Mouse (Mus musculus): ENCODE measurements at regions not wholly inside any gene's neighbourhood (a gene's known extent, or its start where the extent isn't known, plus 50 kb on each side); places are given as distances from the start of the nearest gene placed in this dataset.

DNA sequence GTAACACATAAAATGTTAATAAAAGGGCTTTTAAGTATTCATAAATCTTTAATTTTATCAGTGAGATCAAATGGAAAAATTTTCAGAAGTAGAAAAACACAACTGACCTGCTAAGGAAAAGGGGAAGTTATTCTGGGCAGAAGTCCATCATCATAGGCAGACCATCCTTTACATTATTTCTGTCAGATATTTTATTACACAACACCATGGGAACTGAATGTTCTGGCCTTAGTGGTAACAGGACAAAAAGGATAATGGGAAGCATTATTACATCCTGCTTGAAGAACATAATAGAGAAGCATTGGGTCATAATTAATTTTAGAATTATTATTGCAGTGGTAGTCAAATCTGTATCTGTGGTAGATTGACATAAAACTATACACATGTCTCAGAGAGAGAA is 603.5 kb upstream of the Gje1 start:
- TF ChIP-seq CTCF (IDR thresholded peaks at IDR 0.05; ENCODE audit: borderline replicate concordance, insufficient read depth, low read depth, low read length) (no peak), POLR2A (IDR thresholded peaks at IDR 0.05; ENCODE audit: borderline replicate concordance, insufficient read depth, low read length) (no peak)
- no peak overlapping the region for H3K4me3 ChIP-seq (replicated peaks; ENCODE audit: insufficient read depth, low read depth, low read length)
- H3K27me3 ChIP-seq (ENCODE audit: control insufficient read depth, insufficient read depth, low read length): no peaks in the 10 kb centered on the region
- H3K4me1 ChIP-seq (ENCODE audit: control insufficient read depth, insufficient read depth, low read length): no peaks in the 10 kb centered on the region
- DNase-seq: no peak
- H3K27ac ChIP-seq (ENCODE audit: insufficient read depth, low read length): no peak overlapping the region

GRCm38 (mm10) chr10:15317017-15317607 is 599.1 kb upstream of the Gje1 start:
- TF ChIP-seq CTCF (IDR thresholded peaks at IDR 0.05; ENCODE audit: borderline replicate concordance, insufficient read depth, low read depth, low read length) (no peak), POLR2A (IDR thresholded peaks at IDR 0.05; ENCODE audit: borderline replicate concordance, insufficient read depth, low read length) (no peak)
- DNase-seq: no peak
- Histone ChIP-seq H3K4me1 (ENCODE audit: control insufficient read depth, insufficient read depth, low read length) (no peaks in the 10 kb centered on the region), H3K27me3 (ENCODE audit: control insufficient read depth, insufficient read depth, low read length) (no peaks in the 10 kb centered on the region), H3K27ac (ENCODE audit: insufficient read depth, low read length) (no peak overlapping the region), H3K4me3 (replicated peaks; ENCODE audit: insufficient read depth, low read depth, low read length) (no peak overlapping the region)
- 13% methylated on average over 2 of the region's 2 CpGs for WGBS

GRCm38 (mm10) chr10:15310650-15311049 is 592.6 kb upstream of the Gje1 start:
- 73% methylated on average over 2 of the region's 2 CpGs for WGBS
- Histone ChIP-seq H3K4me3 (replicated peaks; ENCODE audit: insufficient read depth, low read depth, low read length) (no peak overlapping the region), H3K27me3 (ENCODE audit: control insufficient read depth, insufficient read depth, low read length) (no peaks in the 10 kb centered on the region), H3K27ac (ENCODE audit: insufficient read depth, low read length) (no peak overlapping the region), H3K4me1 (ENCODE audit: control insufficient read depth, insufficient read depth, low read length) (no peaks in the 10 kb centered on the region)
- TF ChIP-seq CTCF (IDR thresholded peaks at IDR 0.05; ENCODE audit: borderline replicate concordance, insufficient read depth, low read depth, low read length) (no peak), POLR2A (IDR thresholded peaks at IDR 0.05; ENCODE audit: borderline replicate concordance, insufficient read depth, low read length) (no peak)
- no peak for DNase-seq

- WGBS: 93% methylated on average over 3 of the region's 3 CpGs
- Histone ChIP-seq H3K27me3 (ENCODE audit: control insufficient read depth, insufficient read depth, low read length) (no peaks in the 10 kb centered on the region), H3K27ac (ENCODE audit: insufficient read depth, low read length) (no peak overlapping the region), H3K4me3 (replicated peaks; ENCODE audit: insufficient read depth, low read depth, low read length) (no peak overlapping the region), H3K4me1 (ENCODE audit: control insufficient read depth, insufficient read depth, low read length) (no peaks in the 10 kb centered on the region)
- DNase-seq: no peak
- TF ChIP-seq CTCF (IDR thresholded peaks at IDR 0.05; ENCODE audit: borderline replicate concordance, insufficient read depth, low read depth, low read length) (no peak), POLR2A (IDR thresholded peaks at IDR 0.05; ENCODE audit: borderline replicate concordance, insufficient read depth, low read length) (no peak)
These were observed 587.9 kb upstream of the Gje1 start for GRCm38 (mm10) chr10:15305811-15306473.

DNA sequence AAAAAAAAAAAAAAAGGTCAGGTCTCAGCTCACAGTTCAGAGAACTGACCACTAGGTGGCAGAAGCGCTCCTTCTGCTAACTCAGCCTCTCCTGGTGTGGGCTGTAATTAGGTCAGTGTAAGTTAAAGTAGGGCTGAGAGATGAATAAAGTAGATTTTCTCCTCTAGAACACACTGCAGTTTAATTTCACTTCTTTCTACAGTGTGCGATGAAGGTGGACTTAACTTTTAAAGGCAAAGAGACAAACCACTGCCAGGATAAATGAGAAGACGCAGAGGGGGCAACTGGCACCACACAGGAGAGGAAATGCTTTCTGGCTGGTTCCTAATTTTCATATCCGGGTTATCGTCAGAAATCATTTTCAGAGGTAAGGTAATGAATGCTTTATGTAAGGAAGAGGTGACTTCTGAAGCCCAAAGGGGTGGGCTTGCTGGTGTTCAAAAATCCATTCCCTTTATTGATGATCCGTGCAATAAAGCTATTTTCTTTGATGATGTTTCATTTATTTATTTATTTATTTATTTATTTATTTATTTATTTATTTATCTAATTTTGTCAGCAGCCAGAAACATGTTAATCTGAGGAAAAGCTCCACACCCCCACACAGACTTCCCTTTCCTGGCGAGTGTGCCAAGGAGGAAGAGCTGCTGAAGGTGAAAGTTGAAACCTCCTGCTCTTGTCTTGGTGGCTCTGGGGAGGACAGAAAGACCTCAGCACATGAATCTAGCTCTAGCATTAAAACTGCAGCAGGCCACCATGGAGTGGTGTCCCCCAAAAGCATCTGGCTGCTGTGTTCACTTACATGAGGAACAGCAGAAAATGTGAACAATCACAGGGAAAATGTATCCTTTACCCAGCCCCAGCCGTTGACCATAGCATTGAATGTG is 582.4 kb upstream of the Gje1 start:
- Histone ChIP-seq H3K4me1 (ENCODE audit: control insufficient read depth, insufficient read depth, low read length) (0 out of 2 replicates have a peak, but pooled peaks cover 2% of the 10 kb centered on the region), H3K4me3 (replicated peaks; ENCODE audit: insufficient read depth, low read depth, low read length) (peak overlapping the region; percentile 58), H3K27me3 (ENCODE audit: control insufficient read depth, insufficient read depth, low read length) (no peaks in the 10 kb centered on the region), H3K27ac (ENCODE audit: insufficient read depth, low read length) (peak overlapping the region; percentile 85)
- peak; percentile 84 to 85 for DNase-seq
- WGBS: 18% methylated on average over 8 of the region's 8 CpGs
- no peak for TF ChIP-seq POLR2A (IDR thresholded peaks at IDR 0.05; ENCODE audit: borderline replicate concordance, insufficient read depth, low read length)
- peak; percentile 83 for TF ChIP-seq CTCF (IDR thresholded peaks at IDR 0.05; ENCODE audit: borderline replicate concordance, insufficient read depth, low read depth, low read length)

DNA sequence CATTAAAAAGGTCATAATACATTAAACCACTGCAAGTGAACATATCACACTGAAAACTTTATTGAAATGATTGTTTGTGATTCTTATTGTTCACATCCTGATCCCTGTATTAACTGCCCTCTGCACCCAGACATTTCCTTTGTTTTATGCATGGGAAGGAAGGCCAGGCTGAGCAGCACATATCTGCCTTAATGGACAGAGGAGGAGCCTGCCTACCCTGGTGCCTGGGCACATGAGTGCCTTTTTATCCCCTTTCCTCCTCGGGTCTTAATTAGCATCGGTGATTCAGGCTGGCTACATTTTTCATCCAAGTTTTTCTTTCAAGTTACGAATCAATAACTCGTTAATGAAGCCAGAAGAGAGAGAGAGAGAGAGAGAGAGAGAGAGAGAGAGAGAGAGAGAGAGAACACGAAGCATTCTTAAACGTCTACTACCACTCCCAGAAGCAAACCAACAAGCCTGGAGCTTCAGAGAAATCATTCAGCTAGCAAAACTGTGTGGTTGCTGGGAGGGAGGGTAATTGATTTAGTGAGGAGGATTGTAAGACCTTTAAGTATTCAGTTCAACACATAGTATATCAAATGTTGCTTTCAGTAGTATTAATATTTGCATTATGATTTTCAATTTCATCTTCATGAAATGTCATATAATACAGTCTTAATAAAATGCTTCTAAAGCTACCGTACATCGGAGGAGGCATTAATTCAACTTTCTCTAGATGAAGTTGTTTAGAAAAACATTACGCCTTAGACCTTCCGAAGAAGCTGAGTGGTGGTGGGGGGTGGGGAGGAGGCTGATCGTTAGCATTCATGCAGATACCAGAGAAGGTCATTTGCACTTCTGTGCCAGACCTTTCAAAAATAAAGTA is 581.6 kb upstream of the Gje1 start:
- DNase-seq: peak; percentile 10 to 21
- Histone ChIP-seq H3K27ac (ENCODE audit: insufficient read depth, low read length) (no peak overlapping the region), H3K4me1 (ENCODE audit: control insufficient read depth, insufficient read depth, low read length) (0 out of 2 replicates have a peak, but pooled peaks cover 2% of the 10 kb centered on the region), H3K4me3 (replicated peaks; ENCODE audit: insufficient read depth, low read depth, low read length) (peak overlapping the region; percentile 58), H3K27me3 (ENCODE audit: control insufficient read depth, insufficient read depth, low read length) (no peaks in the 10 kb centered on the region)
- 20% methylated on average over 11 of the region's 11 CpGs for WGBS
- TF ChIP-seq CTCF (IDR thresholded peaks at IDR 0.05; ENCODE audit: borderline replicate concordance, insufficient read depth, low read depth, low read length) (no peak), POLR2A (IDR thresholded peaks at IDR 0.05; ENCODE audit: borderline replicate concordance, insufficient read depth, low read length) (no peak)

- Histone ChIP-seq H3K27me3 (ENCODE audit: control insufficient read depth, insufficient read depth, low read length) (no peaks in the 10 kb centered on the region), H3K4me1 (ENCODE audit: control insufficient read depth, insufficient read depth, low read length) (0 out of 2 replicates have a peak, but pooled peaks cover 2% of the 10 kb centered on the region), H3K27ac (ENCODE audit: insufficient read depth, low read length) (no peak overlapping the region), H3K4me3 (replicated peaks; ENCODE audit: insufficient read depth, low read depth, low read length) (no peak overlapping the region)
- 94% methylated on average over 2 of the region's 2 CpGs for WGBS
- no peak for DNase-seq
- TF ChIP-seq POLR2A (IDR thresholded peaks at IDR 0.05; ENCODE audit: borderline replicate concordance, insufficient read depth, low read length): no peak
- no peak for TF ChIP-seq CTCF (IDR thresholded peaks at IDR 0.05; ENCODE audit: borderline replicate concordance, insufficient read depth, low read depth, low read length)
These were observed 579.2 kb upstream of the Gje1 start for GRCm38 (mm10) chr10:15297257-15297656.

Measured in cerebellum, adult 2 months (tissue).